Mouse (Mus musculus) left cerebral cortex, postnatal 10 days (tissue): ENCODE measurements around the gene Slc22a15. TPM values are rescaled to one million over a fixed set of nuclear protein-coding genes. Genes with fewer than 3 reads are reported as not detected.

ENCODE experiments used
- DNase-seq, 2 experiments: peaks; one replicate each; pipeline ENCODE4 v3.0.0; 2021 to 2022; ENCODE audit warnings: low spot score in 2 of 2, mixed read lengths in 1 of 2; ENCODE audit errors: extremely low spot score in 1 of 2
- intact Hi-C: fragments of 180-260 bp; cut with DNase I; formaldehyde crosslinking; loops from one replicate; pipeline ENCODE4 v1.15.1; 2025
- total RNA-seq, 2 experiments: library from RNA; stranded (reverse); gene quantifications; 2 replicates each; pipeline ENCODE4 v1.2.3; 2021

Slc22a15 gene
- total RNA-seq: 10 to 100 TPM; 12.1 to 12.6 TPM

DNA sequence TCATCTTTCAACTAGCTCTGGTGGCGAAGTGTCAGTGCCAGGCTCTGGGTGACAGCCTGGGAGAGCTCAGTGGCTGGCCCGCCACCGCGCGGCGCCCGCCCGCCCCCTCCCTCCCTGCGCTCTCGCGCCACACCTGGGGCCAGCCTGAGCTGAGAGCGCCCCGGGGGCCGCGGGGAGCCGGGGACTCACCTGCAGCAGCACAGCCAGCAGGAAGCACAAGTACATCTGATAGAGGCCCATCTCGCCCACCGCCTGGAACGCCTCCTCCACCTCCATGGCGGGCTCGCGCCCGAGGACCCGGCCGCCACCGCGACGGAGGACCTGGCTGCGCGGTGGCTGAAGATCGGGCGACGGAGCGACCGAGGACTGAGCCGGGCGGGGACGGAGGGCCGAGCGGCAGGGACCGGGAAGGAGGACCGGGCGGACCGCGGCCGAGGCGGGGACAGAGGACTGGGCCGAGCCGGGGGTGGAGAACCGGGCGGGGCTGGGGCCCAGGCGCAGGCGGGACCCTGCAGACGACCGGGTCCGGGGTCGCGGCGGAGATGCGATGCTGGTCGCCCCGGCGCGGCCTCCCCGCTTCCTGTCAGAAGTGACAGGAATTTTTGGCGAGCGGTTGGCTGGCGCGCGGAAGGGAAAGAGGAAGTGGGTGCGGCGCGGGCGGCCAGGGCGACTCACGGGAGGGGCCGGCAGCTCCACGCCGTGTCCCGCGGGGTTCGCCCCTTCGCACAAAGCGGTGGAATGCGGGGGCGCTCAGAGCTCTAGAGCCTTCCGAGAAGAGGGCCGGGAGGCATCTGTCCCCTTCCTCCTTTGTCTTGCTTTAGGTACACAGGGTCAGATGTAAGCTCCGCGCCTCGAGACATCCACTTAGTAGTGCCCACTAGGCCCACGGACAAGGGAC, at the start of gene Slc22a15:
Gene Slc22a15, minus strand, starts transcription at position 611 of the 898 bp plus-strand sequence.
- peak; percentile 30 to 84 for DNase-seq
- intact Hi-C loops: no loop called here

DNA sequence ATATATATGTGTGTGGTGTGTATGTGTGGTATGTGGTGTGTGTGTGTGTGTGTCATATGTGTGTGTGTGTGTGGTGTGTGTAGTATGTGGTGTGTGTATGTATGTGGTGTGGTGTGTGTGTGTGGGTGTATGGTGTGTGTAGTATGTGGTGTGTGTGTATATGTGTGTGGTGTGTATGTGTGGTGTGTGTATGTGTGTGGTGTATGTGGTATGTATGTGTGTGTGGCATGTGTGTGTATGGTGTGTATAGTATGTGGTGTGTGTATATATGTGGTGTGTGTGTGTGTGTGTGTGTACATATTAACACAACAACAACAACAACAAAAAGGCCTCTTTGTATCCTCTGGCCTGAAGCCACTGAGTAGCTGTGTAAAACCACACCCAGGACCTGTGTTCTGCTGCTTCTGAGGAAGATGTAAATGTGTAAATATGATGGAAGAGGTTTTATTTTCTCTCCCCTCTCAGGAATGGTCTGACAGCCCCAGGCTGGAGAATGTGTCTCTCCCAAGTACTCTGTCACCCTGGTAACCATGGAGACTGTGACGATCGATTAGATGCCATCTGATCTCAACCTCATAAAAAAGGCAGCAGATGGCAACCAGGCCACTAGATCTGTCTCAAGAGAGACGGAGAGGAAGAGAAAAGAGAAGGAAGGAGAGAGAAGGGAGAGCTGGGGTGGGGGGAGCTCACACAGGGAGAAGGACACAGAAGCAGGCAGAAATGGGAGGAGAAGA, 42.7 kb upstream of the Slc22a15 start:
- no peak for DNase-seq
- intact Hi-C loops: no loop called here

DNA sequence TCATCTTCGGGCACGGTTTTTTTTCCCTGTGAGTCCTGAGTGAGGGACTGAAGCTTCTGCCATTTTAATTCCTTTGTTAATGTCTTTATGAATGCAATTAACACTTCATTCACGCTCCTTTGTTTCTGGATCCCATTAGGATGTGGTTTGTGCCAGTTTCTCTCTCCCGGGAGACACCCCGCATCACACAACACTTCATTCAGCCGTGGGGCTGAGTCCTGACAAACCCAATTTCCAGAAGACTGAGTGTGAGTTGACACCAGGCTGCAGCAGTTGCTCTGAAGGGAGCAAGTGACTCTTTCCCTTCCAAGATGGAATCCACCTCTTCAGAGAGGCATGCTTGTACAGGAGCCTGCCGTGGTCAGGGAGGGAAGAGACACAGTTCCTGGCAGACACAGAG, 40.1 kb upstream of the Slc22a15 start:
- DNase-seq: no peak
- intact Hi-C loops: no loop called here

DNA sequence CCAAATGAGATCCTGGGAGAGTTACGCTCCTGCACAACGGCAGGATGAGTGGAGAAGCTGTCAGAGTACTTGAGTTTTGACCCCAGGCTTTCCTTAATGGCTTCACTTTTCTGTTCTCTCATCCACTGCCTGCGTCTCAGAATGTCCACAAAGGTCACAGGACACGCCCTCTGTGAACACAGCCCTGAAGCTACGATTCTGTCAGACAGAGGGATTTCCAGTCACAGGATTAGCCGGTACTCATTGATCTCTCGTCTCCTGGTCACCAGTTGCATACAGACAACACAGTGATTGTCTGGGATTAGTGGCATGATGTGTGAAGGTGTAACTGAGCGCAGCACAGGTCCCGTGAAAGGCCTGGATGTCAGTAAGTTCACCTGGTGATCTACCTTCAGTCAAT, 39.2 kb upstream of the Slc22a15 start:
- intact Hi-C loops: no loop called here
- no peak for DNase-seq

DNA sequence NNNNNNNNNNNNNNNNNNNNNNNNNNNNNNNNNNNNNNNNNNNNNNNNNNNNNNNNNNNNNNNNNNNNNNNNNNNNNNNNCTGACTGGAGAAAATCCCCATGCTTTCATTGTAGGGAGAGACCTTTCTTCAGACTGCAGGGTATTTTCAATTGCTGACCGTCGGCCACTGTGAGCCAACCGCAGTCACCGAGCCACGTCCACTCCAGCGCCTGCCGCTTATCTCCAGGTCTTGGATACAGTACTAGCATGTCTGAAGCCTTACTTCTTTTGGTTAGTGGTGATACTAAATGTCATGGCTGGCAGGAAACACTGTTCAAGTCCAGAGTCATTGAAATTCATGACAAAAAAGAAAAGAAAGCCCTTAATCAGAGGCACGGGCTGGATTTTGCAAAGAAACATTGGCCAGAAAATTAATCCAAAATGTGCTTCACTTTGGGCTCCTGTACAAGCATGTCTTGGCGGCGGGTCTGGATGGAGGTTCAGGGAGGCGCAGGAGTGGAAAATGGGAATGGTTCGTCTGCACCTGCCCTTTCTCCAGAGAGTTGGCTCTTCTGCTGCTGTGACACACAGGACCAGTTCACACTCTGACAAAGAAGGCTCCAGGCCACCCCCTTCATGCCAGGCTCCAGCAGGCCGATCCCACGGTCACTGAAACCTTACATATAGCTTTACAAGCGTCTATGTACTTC, 37.0 kb upstream of the Slc22a15 start:
- no peak for DNase-seq
- intact Hi-C loops: no loop called here

DNA sequence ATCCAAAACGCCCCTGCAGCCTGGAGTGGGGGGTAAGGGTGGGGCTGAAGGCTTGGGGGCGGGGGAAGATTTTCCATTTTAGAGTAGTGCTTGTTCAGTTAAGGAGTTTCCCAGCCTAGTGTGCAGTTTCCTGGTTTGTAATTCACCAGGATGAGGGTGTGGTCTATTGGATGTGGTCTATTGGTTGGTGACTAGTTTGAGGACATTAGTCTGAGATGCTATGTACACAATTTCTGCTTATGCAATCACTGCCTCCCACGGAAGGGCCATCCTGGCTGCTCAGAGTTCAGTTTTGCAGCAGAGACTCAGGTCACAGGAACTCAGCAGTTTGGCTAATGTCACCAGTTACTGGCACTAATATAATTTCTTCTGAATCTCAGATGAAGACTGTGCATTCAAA, 33.8 kb upstream of the Slc22a15 start:
- intact Hi-C loops: no loop called here

DNA sequence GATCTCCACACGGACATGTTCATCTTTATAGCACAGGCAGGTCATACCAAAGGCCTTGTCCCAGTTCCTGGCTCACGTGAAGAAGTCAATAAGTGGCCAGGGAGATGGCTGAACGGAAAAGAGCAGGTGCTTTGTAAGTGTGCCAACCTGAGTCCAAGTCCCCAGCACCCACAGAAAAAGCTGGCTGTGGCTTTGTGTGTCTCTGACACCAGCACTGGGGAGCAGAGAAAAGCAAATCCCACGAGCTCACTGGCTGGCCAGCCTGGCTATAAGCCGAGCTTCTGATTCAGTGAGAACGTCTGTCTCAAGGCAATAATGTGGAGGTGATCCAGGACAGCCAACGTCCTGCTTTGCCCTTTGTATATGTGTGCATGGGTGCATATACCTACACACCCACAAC, 29.3 kb upstream of the Slc22a15 start:
- no peak for DNase-seq
- intact Hi-C loops: no loop called here

More for the DNA sequence above, 33.8 kb upstream of the Slc22a15 start:
- no peak for DNase-seq

DNA sequence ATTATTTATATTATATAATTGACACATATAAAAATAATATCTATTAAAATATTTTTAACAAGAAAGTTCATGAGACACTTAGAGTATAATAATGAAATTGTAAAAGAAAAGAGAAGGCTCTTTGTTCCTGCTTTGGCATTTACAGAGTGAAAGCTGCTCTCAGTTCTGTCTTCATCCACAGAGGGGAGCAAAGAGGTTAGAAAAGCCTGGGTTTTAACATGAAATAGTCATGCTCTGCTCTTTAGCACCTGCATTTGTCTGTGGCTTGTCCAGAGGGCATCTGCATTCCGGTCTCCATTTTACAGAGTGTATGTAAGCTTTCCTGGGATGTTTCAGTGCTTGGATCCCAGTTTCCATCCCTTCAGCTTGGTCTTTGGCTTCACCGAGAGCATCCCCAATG, 28.3 kb upstream of the Slc22a15 start:
- DNase-seq: no peak
- intact Hi-C loops: no loop called here

DNA sequence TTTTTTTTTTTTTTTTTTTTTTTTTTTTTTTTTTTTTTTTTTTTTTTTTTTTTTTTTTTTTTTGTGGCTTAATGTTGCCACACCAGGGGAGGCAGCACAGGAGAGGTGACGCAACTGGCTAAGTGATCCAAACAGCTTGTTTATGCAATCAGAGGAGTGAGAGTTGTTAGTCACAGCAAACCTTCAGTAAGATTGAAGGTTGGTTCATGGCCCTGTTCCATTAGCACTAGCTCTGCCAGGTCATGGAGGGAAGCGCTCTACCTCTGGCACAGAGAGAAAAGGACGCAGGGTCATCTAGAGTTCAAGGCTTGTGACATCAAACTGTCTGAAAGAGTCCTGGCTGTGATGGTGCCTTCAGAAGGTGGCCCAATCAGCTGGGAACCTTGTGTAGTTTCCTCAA, 24.3 kb upstream of the Slc22a15 start:
- DNase-seq: no peak
- intact Hi-C loops: no loop called here

DNA sequence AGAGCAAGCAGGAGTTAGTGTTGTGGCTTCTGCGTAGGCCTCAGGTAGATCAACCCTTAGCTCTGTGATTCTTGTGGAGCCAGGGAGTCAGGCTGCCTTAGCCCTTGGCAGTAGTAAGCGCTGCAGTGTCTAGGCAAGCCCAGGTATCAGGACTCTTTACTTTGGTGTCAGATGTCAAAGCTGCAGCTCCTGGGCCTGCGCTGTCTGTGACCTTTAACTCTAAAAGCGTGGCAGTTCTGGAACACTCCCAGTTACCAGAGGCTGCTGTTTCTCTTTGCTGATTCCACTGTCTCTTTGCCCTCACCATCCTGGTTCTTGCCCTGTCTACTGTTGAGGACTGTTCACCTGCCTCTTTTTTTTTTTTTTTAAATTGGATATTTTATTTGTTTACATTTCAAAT, 23.0 kb upstream of the Slc22a15 start:
- intact Hi-C loops: no loop called here

DNA sequence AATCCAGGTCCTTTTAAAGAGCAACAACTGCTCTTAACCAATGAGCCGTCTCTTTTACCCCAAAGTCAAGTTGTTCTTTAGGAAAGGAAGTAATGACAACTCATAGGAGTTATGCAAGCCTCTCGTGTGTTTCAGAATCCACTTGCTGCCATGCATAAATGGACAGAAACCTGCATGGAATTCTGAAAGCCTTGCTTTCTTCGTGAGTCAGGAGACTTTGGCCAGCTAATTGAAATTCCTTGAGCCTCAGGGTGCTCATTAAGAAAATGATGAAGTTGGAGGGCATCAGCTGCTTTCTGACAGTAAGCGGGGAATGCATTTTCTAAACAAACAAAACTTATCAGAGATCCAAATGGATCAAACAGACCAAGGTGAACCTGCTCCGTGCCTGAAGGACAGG, 21.0 kb upstream of the Slc22a15 start:
- intact Hi-C loops: no loop called here
- no peak for DNase-seq

More for the DNA sequence above, 23.0 kb upstream of the Slc22a15 start:
- no peak for DNase-seq

DNA sequence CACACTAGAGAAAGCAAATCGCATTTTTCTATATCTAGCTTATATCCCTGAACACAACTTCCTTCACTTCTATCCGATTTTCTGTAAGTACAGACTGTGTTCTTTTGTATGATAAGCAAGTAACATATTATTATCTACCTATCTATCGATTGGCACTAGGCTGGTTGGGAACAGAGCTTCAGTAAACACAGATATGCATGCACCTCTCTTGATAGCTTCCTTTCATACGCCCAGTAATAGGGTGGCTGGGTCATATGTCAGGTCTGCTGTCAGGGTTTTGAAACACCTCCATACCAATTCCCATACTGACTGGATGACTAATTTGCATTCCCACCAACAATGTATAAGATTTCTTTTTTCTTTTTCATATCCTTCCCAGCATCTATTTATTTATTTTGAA, 16.2 kb upstream of the Slc22a15 start:
- intact Hi-C loops: no loop called here
- DNase-seq: no peak

DNA sequence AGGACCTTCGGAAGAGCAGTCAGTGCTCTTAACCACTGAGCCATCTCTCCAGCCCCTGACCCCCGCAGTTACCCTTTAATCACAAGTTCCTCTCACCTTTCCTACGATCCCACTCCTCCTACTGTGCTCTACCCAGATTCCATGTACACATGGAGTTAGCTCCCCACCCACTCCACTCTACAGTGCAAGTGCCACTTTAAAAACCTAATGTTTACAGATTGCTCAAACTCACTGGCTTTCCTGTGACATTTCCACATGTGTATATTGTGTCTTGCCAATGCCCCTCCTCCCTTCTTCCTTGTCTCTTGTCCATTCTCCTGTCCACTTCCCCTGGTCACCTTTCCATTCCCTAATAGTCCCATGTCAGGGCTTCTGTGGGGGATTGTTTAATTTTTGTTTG, 15.6 kb upstream of the Slc22a15 start:
- intact Hi-C loops: no loop called here
- no peak for DNase-seq

DNA sequence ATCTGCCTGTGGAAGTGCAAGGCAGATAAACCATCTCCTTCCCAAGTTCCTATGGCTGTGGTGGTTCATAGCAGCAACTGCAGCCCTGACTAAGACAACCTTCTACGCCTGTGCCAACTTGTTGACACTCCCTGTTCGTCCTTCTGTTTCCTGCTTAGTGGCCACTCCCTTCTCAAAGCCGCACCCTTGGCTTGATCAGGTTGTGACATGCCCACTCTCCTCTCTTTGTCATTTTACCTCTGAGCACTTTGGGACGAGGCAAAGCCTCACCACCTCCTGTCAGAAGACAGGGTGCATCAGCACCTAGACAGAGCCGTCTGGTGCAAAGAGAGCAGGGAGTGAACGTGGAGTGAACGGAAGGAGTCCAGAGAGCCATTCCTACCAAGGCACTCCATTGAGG, 14.9 kb upstream of the Slc22a15 start:
- intact Hi-C loops: no loop called here
- DNase-seq: no peak

DNA sequence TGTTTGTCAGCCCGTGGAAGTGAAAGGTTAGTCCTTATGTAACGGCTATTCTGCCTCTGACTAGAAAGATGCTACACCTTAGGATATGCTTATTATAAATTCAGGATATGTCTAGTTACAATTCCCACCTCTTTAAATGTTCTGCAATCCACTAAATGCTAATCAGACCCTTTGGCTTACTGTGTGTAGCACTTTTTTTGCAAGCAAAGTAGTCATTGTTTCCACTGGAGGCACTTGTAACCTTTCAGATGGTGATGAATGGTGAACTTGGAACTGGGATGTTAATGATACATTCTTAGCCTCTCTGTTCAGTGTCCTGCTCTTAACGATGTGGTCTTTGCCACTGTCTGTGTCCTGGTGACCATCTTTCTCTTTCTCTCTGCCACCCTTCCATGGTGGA, 12.1 kb upstream of the Slc22a15 start:
- intact Hi-C loops: no loop called here
- no peak for DNase-seq

DNA sequence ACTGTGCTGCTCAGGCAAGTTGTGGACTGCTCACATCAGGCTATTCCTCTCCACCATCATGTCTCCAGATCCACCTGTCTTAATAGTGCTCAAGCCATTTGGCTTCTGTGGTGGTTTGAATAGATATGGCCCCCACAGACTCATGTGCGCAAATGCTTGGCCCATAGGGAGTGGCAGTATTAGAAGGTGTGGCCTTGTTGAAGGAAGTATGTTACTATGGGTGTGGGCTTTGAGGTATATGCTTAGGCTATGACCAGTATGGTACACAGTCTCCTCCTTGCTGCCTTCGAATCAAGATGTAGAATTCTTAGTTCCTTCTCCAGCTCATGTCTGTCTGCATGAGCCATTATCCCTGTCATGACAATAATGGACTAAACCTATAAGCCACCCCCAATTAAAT, 9.6 kb upstream of the Slc22a15 start:
- no peak for DNase-seq
- intact Hi-C loops: no loop called here

DNA sequence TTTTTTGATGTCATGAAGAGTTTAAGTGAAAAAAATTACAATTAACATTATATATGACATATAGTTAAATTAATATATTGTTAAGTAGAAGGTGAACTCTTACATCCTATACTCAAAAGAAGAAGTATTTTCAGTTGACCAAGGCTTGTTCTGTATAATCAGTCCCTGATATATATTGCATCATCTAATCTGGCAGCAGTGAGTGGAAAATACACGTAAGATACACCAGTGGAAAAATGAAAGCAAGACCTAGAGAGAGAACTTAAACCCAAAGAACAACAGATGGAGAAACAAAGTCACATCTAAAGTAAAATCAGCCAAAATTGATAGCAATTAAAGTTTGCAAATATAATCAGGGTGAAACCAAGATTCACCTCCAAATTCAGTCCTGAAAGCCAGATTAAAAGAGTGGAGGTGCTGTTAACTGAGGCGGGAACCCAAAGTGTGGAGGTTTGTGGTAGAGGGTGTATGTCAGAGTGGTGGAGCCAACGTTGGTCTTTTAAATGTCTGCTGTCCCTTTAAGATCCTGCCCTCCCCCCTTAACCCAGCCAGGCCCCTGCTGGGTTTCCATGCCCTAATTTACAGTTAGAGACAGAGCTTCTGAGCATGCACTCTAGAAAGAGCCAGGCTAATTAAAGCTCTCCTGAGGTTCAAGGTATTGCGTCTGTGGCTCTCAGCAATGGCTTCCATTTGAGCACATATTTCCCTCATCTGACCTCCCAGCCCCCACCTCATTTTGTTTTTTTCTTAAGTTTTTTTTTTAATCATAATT, 5.0 kb upstream of the Slc22a15 start:
- no peak for DNase-seq

DNA sequence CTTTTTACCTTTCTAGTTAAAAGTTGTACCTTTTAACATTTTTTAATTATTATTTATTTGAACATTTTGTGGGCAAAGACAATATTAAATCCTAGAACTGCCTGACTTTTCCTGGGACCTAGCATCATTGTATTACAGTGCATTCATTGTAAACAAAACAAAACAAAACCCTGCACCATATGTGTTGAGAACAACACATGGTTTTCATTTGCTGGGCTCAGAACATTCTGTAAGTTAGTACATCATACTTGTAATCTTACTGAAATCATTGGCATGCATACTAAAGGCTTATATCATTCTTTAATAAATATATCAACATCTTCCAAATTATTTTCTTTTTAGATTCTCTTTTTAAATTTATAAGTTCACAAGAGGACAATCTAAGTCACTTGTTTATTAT, 2.4 kb upstream of the Slc22a15 start:
- no peak for DNase-seq
- intact Hi-C loops: no loop called here

More for the DNA sequence above, 5.0 kb upstream of the Slc22a15 start:
- intact Hi-C loops: no loop called here

DNA sequence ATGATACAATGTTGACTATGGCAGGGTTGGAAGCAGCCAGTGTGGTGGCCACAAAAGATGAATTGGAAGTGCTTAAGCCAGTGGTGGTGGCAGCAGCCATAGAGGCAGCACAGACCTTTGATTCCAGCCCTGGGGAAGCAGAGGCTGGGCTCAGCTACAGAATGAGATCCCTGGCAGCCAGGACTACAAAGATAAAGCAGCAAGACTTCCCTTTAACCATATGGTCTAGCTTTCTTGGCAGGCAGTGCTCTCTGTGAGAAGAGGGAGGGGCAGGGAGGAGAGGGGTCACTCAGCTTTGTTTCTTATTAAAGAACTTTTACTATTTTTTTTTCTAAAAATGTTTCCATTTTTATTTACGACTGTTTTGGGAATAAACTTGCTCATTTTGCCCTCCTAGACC, 1.4 kb upstream of the Slc22a15 start:
- DNase-seq: no peak
- intact Hi-C loops: no loop called here
